Mouse (Mus musculus) cerebellum, adult 2 months (tissue): ENCODE measurements around the gene Cxadr. TPM values are rescaled to one million over a fixed set of nuclear protein-coding genes. Genes with fewer than 3 reads are reported as not detected.

Source experiments
- DNase-seq, 2 experiments: peaks; one replicate each; pipeline ENCODE4 v3.0.0; 2021
- H3K27ac ChIP-seq: fragments of 200-500 bp; 2 replicates; pipeline ENCODE4 v1.5.1; 2012; ENCODE audit warnings: low read length, control low read depth, inconsistent platforms; ENCODE audit not compliant: insufficient read depth
- H3K27me3 ChIP-seq: fragments of 200-500 bp; 2 replicates; pipeline ENCODE4 v1.6.1; 2012; ENCODE audit warnings: inconsistent platforms, mild to moderate bottlenecking, low read length, moderate library complexity; ENCODE audit not compliant: control insufficient read depth, insufficient read depth
- H3K4me1 ChIP-seq: fragments of 200-500 bp; 2 replicates; pipeline ENCODE4 v1.6.1; 2011; ENCODE audit warnings: low read length; ENCODE audit not compliant: control insufficient read depth, insufficient read depth
- H3K4me3 ChIP-seq: fragments of 200-500 bp; replicated peaks from 2 replicates; pipeline ENCODE3; 2011; ENCODE audit warnings: mild to moderate bottlenecking, low read depth, low read length, control low read depth; ENCODE audit not compliant: insufficient read depth
- CTCF ChIP-seq: fragments of 200-500 bp; IDR thresholded peaks from 2 replicates; pipeline ENCODE4 v1.5.1; 2011; ENCODE audit warnings: low read depth, mild to moderate bottlenecking, control low read depth, low read length, moderate library complexity, borderline replicate concordance; ENCODE audit not compliant: insufficient read depth
- POLR2A ChIP-seq: fragments of 200-500 bp; IDR thresholded peaks from 2 replicates; pipeline ENCODE4 v1.6.1; 2011; ENCODE audit warnings: low read length, control low read depth, borderline replicate concordance; ENCODE audit not compliant: insufficient read depth
- WGBS: fragments of 180-500 bp; shearing (Covaris S2); methylation state at CpG from one replicate; pipeline ENCODE4 v1.1.7; 2018; 5-methylcytosine and 5-hydroxymethylcytosine counted together
- polyA plus RNA-seq: library from polyadenylated mRNA; depleted of rRNA; stranded (reverse); fragments of >200 nt; gene quantifications from 2 replicates; pipeline ENCODE4 v1.2.3, GENCODE M21; 2012; rRNA removed

The Cxadr gene
- 9.7 and 11.4 TPM in 2 replicates for polyA plus RNA-seq

- WGBS = under 1% methylated on average over 34 of the region's 34 CpGs
- Histone ChIP-seq H3K4me1 (no peaks in the 10 kb centered on the region), H3K27me3 (no peaks in the 10 kb centered on the region), H3K27ac (no peak within 1 kb of the TSS), H3K4me3 (peak within 1 kb of the TSS; percentile 83)
- TF ChIP-seq CTCF = no peak
- peak; percentile 43; the same call in 1 of the 2 replicates for TF ChIP-seq POLR2A
- DNase-seq = peak; percentile 85
Measured at GRCm38 (mm10) chr16:78301183-78301830, at the start of gene Cxadr. Gene Cxadr (plus strand): TSS chr16:78301489.

GRCm38 (mm10) chr16:78258989-78259388, 42.3 kb upstream of the Cxadr start:
- TF ChIP-seq CTCF (no peak), POLR2A (no peak)
- Histone ChIP-seq H3K4me3 (no peak overlapping the region), H3K27ac (no peak overlapping the region), H3K27me3 (no peaks in the 10 kb centered on the region), H3K4me1 (no peaks in the 10 kb centered on the region)
- WGBS = 55% methylated on average over 4 of the region's 4 CpGs
- no peak for DNase-seq

- no peak overlapping the region for H3K27ac ChIP-seq
Measured at GRCm38 (mm10) chr16:78260070-78260879, 41.0 kb upstream of the Cxadr start.

GRCm38 (mm10) chr16:78261520-78261919, 39.8 kb upstream of the Cxadr start:
- no peak for DNase-seq
- WGBS = 79% methylated on average over 3 of the region's 3 CpGs
- no peaks in the 10 kb centered on the region for H3K4me1 ChIP-seq
- H3K4me3 ChIP-seq = no peak overlapping the region
- TF ChIP-seq POLR2A (no peak), CTCF (no peak)
- H3K27me3 ChIP-seq = no peaks in the 10 kb centered on the region; the same call in 1 of the 2 replicates
- H3K27ac ChIP-seq = no peak overlapping the region

More at GRCm38 (mm10) chr16:78260070-78260879, 41.0 kb upstream of the Cxadr start:
- H3K4me1 ChIP-seq = no peaks in the 10 kb centered on the region
- H3K4me3 ChIP-seq = no peak overlapping the region
- no peak for DNase-seq
- no peaks in the 10 kb centered on the region for H3K27me3 ChIP-seq
- TF ChIP-seq POLR2A (no peak), CTCF (no peak)
- WGBS = 89% methylated on average over 10 of the region's 10 CpGs

- H3K27me3 ChIP-seq = no peaks in the 10 kb centered on the region; the same call in 1 of the 2 replicates
- WGBS = 20% methylated on average over 16 of the region's 16 CpGs
- no peak overlapping the region for H3K27ac ChIP-seq
- peak overlapping the region; percentile 47 for H3K4me3 ChIP-seq
- DNase-seq = no peak
- TF ChIP-seq CTCF = no peak
- no peak for TF ChIP-seq POLR2A
- no peaks in the 10 kb centered on the region for H3K4me1 ChIP-seq
Measured at GRCm38 (mm10) chr16:78264442-78265150, 36.7 kb upstream of the Cxadr start.

GRCm38 (mm10) chr16:78265151-78265590, 36.1 kb upstream of the Cxadr start:
- Histone ChIP-seq H3K27ac (no peak overlapping the region), H3K4me3 (peak overlapping the region; percentile 36), H3K27me3 (no peaks in the 10 kb centered on the region; the same call in 1 of the 2 replicates), H3K4me1 (no peaks in the 10 kb centered on the region)
- TF ChIP-seq CTCF = no peak
- TF ChIP-seq POLR2A = no peak
- DNase-seq = peak; percentile 24 to 41
- WGBS = 2% methylated on average over 7 of the region's 7 CpGs

- Histone ChIP-seq H3K4me3 (no peak overlapping the region), H3K27me3 (no peaks in the 10 kb centered on the region; the same call in 1 of the 2 replicates), H3K27ac (no peak overlapping the region), H3K4me1 (no peaks in the 10 kb centered on the region)
- no peak for TF ChIP-seq POLR2A
- no peak for TF ChIP-seq CTCF
- no peak for DNase-seq
- 72% methylated on average over 11 of the region's 11 CpGs for WGBS
Measured at GRCm38 (mm10) chr16:78265826-78266225, 35.5 kb upstream of the Cxadr start.

- TF ChIP-seq POLR2A = no peak
- no peak overlapping the region for H3K4me3 ChIP-seq
- no peak overlapping the region for H3K27ac ChIP-seq
- no peak for DNase-seq
- no peaks in the 10 kb centered on the region for H3K4me1 ChIP-seq
- no peaks in the 10 kb centered on the region; the same call in 1 of the 2 replicates for H3K27me3 ChIP-seq
Measured at GRCm38 (mm10) chr16:78267453-78267852, 33.8 kb upstream of the Cxadr start.
